Mouse (Mus musculus): ENCODE data around the gene Samm50. TPM values are rescaled to one million over a fixed set of nuclear protein-coding genes. Genes with fewer than 3 reads are reported as not detected.
"Not testable (repeated sequence)": the region's sequence is repeated elsewhere in the genome, so short reads cannot be mapped to it uniquely, and the experiment has no call there.

The Samm50 gene
- total RNA-seq (2014; rRNA removed) (46.4 and 58.3 TPM in 2 replicates), polyA plus RNA-seq (2012; rRNA removed) (8.8 and 11.5 TPM in 2 replicates)

DNA sequence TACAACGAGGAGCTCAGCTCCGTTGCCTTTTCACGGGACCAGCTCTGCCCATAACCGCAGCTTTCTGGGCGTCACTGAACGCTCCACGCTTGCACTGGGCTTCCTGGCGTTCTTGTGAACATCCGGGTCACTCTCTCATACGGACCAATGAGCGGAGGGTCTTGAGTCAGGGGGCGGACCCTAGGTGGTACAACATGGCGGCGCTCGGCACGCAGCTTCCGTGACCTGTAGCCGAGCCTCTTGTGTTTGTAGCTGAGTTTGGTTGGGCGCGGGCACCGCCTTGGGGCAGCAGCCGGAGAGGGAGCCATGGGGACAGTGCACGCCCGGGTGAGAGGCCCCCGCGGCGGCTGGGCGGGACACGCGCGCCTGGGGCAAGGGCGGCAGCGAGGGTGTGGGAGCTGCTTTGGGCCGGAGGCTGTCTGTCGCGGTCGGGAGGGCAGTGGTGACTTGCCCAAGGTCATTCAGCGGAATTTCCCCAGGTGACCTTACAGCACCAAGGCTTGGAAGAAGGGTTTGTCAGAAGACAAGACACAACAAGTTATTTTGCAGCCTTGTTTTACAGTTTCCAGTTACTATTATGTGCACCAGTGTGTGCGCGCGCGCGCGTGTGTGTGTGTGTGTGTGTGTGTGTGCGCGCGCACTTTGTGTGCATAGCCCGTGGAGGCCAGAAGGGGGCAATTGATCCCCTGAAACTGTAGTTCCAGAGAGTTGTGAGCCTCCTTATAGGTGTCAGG lies at the start of gene Samm50:
Gene Samm50 (plus strand): TSS at position 184 of the 734 bp plus-strand sequence.
- peak; percentile 88 for DNase-seq (ENCODE audit: extremely low read depth, low read depth, low spot score)
- peak within 1 kb of the TSS; percentile 97 for H3K9ac ChIP-seq (ENCODE audit: low read depth, low read length)
- TF ChIP-seq CTCF (IDR thresholded peaks at IDR 0.05; ENCODE audit: low read depth, low read length), result 0 out of 2 replicates have a peak, but pooled peaks have one; percentile 22
- TF ChIP-seq POLR2A (IDR thresholded peaks at IDR 0.05; ENCODE audit: extremely low read depth, insufficient read depth, low read length), result peak; percentile 70
- peak within 1 kb of the TSS; percentile 88 for H3K27ac ChIP-seq (replicated peaks; ENCODE audit: insufficient read depth, low read depth, low read length)
- no peaks in the 10 kb centered on the region for H3K27me3 ChIP-seq (ENCODE audit: control insufficient read depth, insufficient read depth, low read length)
- H3K79me2 ChIP-seq (ENCODE audit: control insufficient read depth, insufficient read depth, low read length), result no peaks in the 10 kb centered on the region
- peaks cover 19% of the 10 kb centered on the region for H3K4me1 ChIP-seq (ENCODE audit: control insufficient read depth, insufficient read depth, low read length)
- WGBS, result 4% methylated on average over 48 of the region's 48 CpGs
- H3K36me3 ChIP-seq (ENCODE audit: control insufficient read depth, insufficient read depth, low read length), result peaks cover 7% of the 10 kb centered on the region; the same call in 1 of the 2 replicates
- peak within 1 kb of the TSS; percentile 83 for H3K4me3 ChIP-seq (ENCODE audit: insufficient read depth, low read depth, low read length)

DNA sequence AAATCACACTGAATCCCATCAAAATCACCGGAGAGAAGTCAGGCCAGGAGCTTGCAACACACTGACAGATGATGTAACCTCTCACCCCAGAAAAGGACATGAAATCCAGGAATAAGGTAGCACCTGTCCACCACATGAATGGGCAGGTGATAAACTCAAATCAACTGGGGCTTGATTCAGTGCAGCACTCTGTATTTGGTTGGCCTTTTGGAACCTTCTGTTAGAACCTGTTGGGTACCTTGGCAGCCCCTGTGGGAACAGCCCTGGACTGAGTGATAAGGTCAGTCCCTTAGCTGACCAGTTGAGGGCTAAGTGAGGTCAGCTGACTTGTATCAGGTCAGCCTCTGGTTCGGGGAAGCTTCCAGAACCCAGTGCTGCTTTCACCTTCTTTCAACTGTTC lies 35.9 kb upstream of the Samm50 start:
- Histone ChIP-seq H3K79me2 (ENCODE audit: control insufficient read depth, insufficient read depth, low read length) (no peaks in the 10 kb centered on the region), H3K36me3 (ENCODE audit: control insufficient read depth, insufficient read depth, low read length) (no peaks in the 10 kb centered on the region), H3K4me3 (ENCODE audit: insufficient read depth, low read depth, low read length) (no peak overlapping the region), H3K27me3 (ENCODE audit: control insufficient read depth, insufficient read depth, low read length) (no peaks in the 10 kb centered on the region), H3K9ac (ENCODE audit: low read depth, low read length) (no peak overlapping the region), H3K4me1 (ENCODE audit: control insufficient read depth, insufficient read depth, low read length) (peaks cover 2% of the 10 kb centered on the region; the same call in 1 of the 2 replicates), H3K27ac (replicated peaks; ENCODE audit: insufficient read depth, low read depth, low read length) (no peak overlapping the region)
- TF ChIP-seq CTCF (IDR thresholded peaks at IDR 0.05; ENCODE audit: low read depth, low read length), result no peak
- DNase-seq (ENCODE audit: extremely low read depth, low read depth, low spot score), result peak; percentile 100
- WGBS, result 26% methylated on average over 2 of the region's 2 CpGs

DNA sequence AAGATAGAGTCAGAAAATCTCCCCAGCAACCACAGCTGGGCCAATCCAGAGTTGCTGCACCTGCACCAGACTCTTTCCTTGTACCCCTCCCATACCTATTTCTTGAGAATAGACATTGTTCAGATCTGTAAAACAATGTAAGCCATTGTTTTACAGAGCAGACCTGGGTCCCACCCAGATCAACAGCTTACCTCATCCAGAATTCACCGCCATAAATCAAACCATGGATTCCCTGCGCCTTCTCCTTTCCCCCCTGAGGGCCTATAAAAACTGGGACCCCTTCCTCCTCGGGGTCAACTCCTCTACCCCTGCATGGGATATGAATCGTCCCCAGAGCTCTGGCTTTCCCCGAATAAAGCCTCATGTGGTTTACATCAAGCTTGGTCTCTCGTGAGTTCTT lies 34.5 kb upstream of the Samm50 start:
- H3K27me3 ChIP-seq (ENCODE audit: control insufficient read depth, insufficient read depth, low read length); H3K4me1 ChIP-seq (ENCODE audit: control insufficient read depth, insufficient read depth, low read length); H3K4me3 ChIP-seq (ENCODE audit: insufficient read depth, low read depth, low read length); H3K36me3 ChIP-seq (ENCODE audit: control insufficient read depth, insufficient read depth, low read length); H3K79me2 ChIP-seq (ENCODE audit: control insufficient read depth, insufficient read depth, low read length); H3K9ac ChIP-seq (ENCODE audit: low read depth, low read length); DNase-seq (ENCODE audit: extremely low read depth, low read depth, low spot score); H3K27ac ChIP-seq (replicated peaks; ENCODE audit: insufficient read depth, low read depth, low read length): not testable (repeated sequence)
- WGBS, result 93% methylated on average over 6 of the region's 6 CpGs

- Histone ChIP-seq H3K4me3 (ENCODE audit: insufficient read depth, low read depth, low read length) (no peak overlapping the region), H3K27ac (replicated peaks; ENCODE audit: insufficient read depth, low read depth, low read length) (no peak overlapping the region), H3K27me3 (ENCODE audit: control insufficient read depth, insufficient read depth, low read length) (no peaks in the 10 kb centered on the region), H3K9ac (ENCODE audit: low read depth, low read length) (no peak overlapping the region), H3K4me1 (ENCODE audit: control insufficient read depth, insufficient read depth, low read length) (peaks cover 9% of the 10 kb centered on the region; the same call in 1 of the 2 replicates), H3K79me2 (ENCODE audit: control insufficient read depth, insufficient read depth, low read length) (no peaks in the 10 kb centered on the region), H3K36me3 (ENCODE audit: control insufficient read depth, insufficient read depth, low read length) (no peaks in the 10 kb centered on the region)
- no peak for TF ChIP-seq CTCF (IDR thresholded peaks at IDR 0.05; ENCODE audit: low read depth, low read length)
- no peak for TF ChIP-seq POLR2A (IDR thresholded peaks at IDR 0.05; ENCODE audit: extremely low read depth, insufficient read depth, low read length)
- WGBS, result 49% methylated on average over 6 of the region's 6 CpGs
- DNase-seq (ENCODE audit: extremely low read depth, low read depth, low spot score), result no peak
Observed at GRCm38 (mm10) chr15:84161871-84162270, 30.2 kb upstream of the Samm50 start.

GRCm38 (mm10) chr15:84166818-84167217 lies 25.2 kb upstream of the Samm50 start:
- H3K4me3 ChIP-seq (ENCODE audit: insufficient read depth, low read depth, low read length), result no peak overlapping the region
- 68% methylated on average over 6 of the region's 6 CpGs for WGBS
- H3K27ac ChIP-seq (replicated peaks; ENCODE audit: insufficient read depth, low read depth, low read length), result no peak overlapping the region
- TF ChIP-seq POLR2A (IDR thresholded peaks at IDR 0.05; ENCODE audit: extremely low read depth, insufficient read depth, low read length) (no peak), CTCF (IDR thresholded peaks at IDR 0.05; ENCODE audit: low read depth, low read length) (no peak)
- H3K79me2 ChIP-seq (ENCODE audit: control insufficient read depth, insufficient read depth, low read length), result no peaks in the 10 kb centered on the region
- H3K4me1 ChIP-seq (ENCODE audit: control insufficient read depth, insufficient read depth, low read length), result peaks cover 9% of the 10 kb centered on the region
- DNase-seq (ENCODE audit: extremely low read depth, low read depth, low spot score), result no peak
- no peaks in the 10 kb centered on the region for H3K27me3 ChIP-seq (ENCODE audit: control insufficient read depth, insufficient read depth, low read length)
- 0 out of 2 replicates have a peak, but pooled peaks cover 3% of the 10 kb centered on the region for H3K36me3 ChIP-seq (ENCODE audit: control insufficient read depth, insufficient read depth, low read length)
- no peak overlapping the region for H3K9ac ChIP-seq (ENCODE audit: low read depth, low read length)

DNA sequence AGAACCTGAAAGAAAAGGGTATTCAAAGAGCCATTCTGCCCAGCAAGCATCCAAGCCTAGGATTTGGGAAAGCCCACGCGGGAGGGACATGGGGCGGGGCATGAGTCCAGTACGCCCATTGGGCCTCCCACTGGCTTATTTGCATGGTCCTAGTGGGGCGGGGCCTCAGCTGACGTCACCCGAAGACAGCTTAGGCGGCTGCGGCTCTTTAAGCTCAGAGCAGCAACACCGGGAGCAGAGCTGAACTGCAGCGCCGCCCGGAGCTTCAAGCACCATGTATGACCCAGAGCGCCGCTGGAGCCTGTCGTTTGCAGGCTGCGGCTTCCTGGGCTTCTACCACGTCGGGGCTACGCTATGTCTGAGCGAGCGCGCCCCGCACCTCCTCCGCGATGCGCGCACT lies 24.4 kb upstream of the Samm50 start, which contains the start of gene Pnpla3:
Gene Pnpla3 (plus strand): TSS at position 238 of the 400 bp plus-strand sequence.
- peak; percentile 78; the same call in 1 of the 2 replicates for TF ChIP-seq POLR2A (IDR thresholded peaks at IDR 0.05; ENCODE audit: extremely low read depth, insufficient read depth, low read length)
- peak; percentile 61 for TF ChIP-seq CTCF (IDR thresholded peaks at IDR 0.05; ENCODE audit: low read depth, low read length)
- peak within 1 kb of the TSS; percentile 74 for H3K27ac ChIP-seq (replicated peaks; ENCODE audit: insufficient read depth, low read depth, low read length)
- peaks cover 5% of the 10 kb centered on the region for H3K4me1 ChIP-seq (ENCODE audit: control insufficient read depth, insufficient read depth, low read length)
- under 1% methylated on average over 28 of the region's 28 CpGs for WGBS
- H3K9ac ChIP-seq (ENCODE audit: low read depth, low read length), result peak within 1 kb of the TSS; percentile 87
- no peaks in the 10 kb centered on the region for H3K79me2 ChIP-seq (ENCODE audit: control insufficient read depth, insufficient read depth, low read length)
- H3K27me3 ChIP-seq (ENCODE audit: control insufficient read depth, insufficient read depth, low read length), result no peaks in the 10 kb centered on the region
- DNase-seq (ENCODE audit: extremely low read depth, low read depth, low spot score), result peak; percentile 80
- H3K4me3 ChIP-seq (ENCODE audit: insufficient read depth, low read depth, low read length), result peak within 1 kb of the TSS; percentile 85
- H3K36me3 ChIP-seq (ENCODE audit: control insufficient read depth, insufficient read depth, low read length), result 0 out of 2 replicates have a peak, but pooled peaks cover 3% of the 10 kb centered on the region
